Mouse (Mus musculus) erythroblast, embryonic 14.5 days (primary cell): ENCODE results near the gene Phrf1.

ENCODE experiments used
- GATA1 ChIP-seq: IDR thresholded peaks from 2 replicates; pipeline ENCODE4 v1.6.1; 2012; ENCODE audit warnings: low read length, inconsistent platforms, mixed read lengths
- TAL1 ChIP-seq: IDR thresholded peaks from 3 replicates; pipeline ENCODE4 v1.6.1; 2012; ENCODE audit warnings: low read length, inconsistent platforms, mixed read lengths

- TF ChIP-seq TAL1 (no peak), GATA1 (no peak)
Measured at GRCm38 (mm10) chr7:141204546-141204945, 24.0 kb upstream of the Phrf1 start.
